Mouse (Mus musculus): ENCODE measurements around the gene Ing5. TPM values are rescaled to one million over a fixed set of nuclear protein-coding genes. Genes with fewer than 3 reads are reported as not detected.
A peak's percentile ranks its signal among the peaks of the same experiment; 100 is the strongest.
"Not testable (repeated sequence)": the region's sequence is repeated elsewhere in the genome, so short reads cannot be mapped to it uniquely, and the experiment has no call there.

Ing5 gene
- polyA plus RNA-seq, 1 experiment from 2014 or later = 30.7 TPM

GRCm38 (mm10) chr1:93823796-93824495 lies 20.2 kb downstream of the Ing5 start:
- 81% methylated on average over 3 of the region's 3 CpGs for WGBS
- H3K9me3 ChIP-seq = no peaks in the 10 kb centered on the region
- no peak for DNase-seq (ENCODE audit: extremely low spot score, low spot score)
- H3K27ac ChIP-seq = no peak overlapping the region
- no peaks in the 10 kb centered on the region for H3K27me3 ChIP-seq (ENCODE audit: poor library complexity, severe bottlenecking)
- H3K4me3 ChIP-seq = no peak overlapping the region; the same call in 1 of the 2 replicates
- H3K36me3 ChIP-seq (replicated peaks) = peaks cover 32% of the 10 kb centered on the region
- H3K4me1 ChIP-seq = peaks cover 20% of the 10 kb centered on the region

DNA sequence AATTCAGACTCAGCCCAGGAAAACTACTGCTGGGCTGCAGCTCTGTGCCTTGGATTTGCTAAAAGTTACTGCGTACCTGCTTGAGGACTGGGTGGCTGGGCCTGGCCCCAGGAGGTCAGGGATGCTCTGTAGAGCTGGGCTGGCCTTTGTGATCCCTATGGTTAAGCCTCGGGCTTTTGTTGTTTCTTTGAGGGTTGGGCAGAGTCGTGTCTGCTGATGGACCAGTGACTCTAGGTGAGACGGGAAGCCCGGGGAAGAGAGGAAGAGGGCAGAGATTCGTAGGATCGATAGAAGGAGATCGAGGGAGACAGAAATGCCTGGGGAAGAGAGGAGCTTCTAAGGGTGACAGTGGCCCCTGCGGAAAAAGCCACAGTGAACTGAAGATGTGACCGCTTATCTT lies 20.8 kb downstream of the Ing5 start, which contains the start of gene D2hgdh:
Gene D2hgdh, plus strand, starts transcription at position 301 of the 400 bp plus-strand sequence.
- no peak for DNase-seq (ENCODE audit: extremely low spot score, low spot score)
- H3K27ac ChIP-seq = peak within 1 kb of the TSS; percentile 88
- WGBS = 4% methylated on average over 10 of the region's 10 CpGs

GRCm38 (mm10) chr1:93825105-93825674 lies 21.4 kb downstream of the Ing5 start:
- no peaks in the 10 kb centered on the region for H3K27me3 ChIP-seq (ENCODE audit: poor library complexity, severe bottlenecking)
- H3K27ac ChIP-seq = peak overlapping the region; percentile 88
- H3K9me3 ChIP-seq = no peaks in the 10 kb centered on the region
- H3K4me1 ChIP-seq = peaks cover 20% of the 10 kb centered on the region
- H3K36me3 ChIP-seq (replicated peaks) = peaks cover 24% of the 10 kb centered on the region
- under 1% methylated on average over 30 of the region's 30 CpGs for WGBS
- peak; percentile 89 for DNase-seq (ENCODE audit: extremely low spot score, low spot score)
- H3K4me3 ChIP-seq = peak overlapping the region; percentile 62

More for the DNA sequence above, 20.8 kb downstream of the Ing5 start, which contains the start of gene D2hgdh:
- no peaks in the 10 kb centered on the region for H3K9me3 ChIP-seq
- H3K4me3 ChIP-seq = peak within 1 kb of the TSS; percentile 62
- H3K27me3 ChIP-seq (ENCODE audit: poor library complexity, severe bottlenecking) = no peaks in the 10 kb centered on the region
- peaks cover 20% of the 10 kb centered on the region for H3K4me1 ChIP-seq
- peaks cover 29% of the 10 kb centered on the region for H3K36me3 ChIP-seq (replicated peaks)

DNA sequence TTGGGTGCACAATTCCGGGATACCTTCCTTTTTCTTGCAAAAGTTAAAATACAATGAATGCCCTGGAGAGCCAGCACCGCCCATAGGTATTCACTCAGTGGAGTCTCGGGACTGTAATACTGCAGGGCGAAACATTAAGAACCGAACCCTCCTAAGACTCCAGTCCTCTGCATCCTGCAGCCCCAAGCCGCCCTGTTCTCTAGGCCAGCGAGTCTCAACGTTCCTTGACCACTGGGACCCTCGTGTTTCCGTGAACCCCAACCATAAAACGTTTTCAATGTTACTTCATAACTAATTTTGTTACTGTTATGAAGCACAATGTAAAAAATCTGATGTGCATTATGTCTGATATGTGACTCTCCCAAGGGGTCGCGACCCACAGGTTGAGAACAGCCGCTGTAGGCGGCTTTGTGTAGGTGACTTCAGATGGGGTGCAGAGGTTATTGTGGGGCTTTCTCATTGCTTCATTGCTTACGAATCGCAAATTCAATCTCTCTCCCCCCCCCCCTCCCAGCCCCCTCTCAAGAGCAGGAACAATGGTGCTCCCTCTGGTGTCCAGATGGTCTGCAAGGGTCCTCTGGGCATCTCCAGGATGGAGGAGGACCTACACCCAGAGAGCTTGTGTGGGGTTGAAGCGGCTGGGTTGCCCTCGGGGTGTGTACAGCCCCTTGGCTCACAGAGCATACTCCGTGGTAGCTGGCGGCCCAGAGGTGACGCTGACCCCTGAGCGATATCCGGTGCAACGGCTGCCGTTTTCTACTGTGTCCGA lies 22.2 kb downstream of the Ing5 start:
- Histone ChIP-seq H3K27me3 (ENCODE audit: poor library complexity, severe bottlenecking) (no peaks in the 10 kb centered on the region), H3K4me3 (peak overlapping the region; percentile 62), H3K4me1 (peaks cover 20% of the 10 kb centered on the region), H3K36me3 (replicated peaks) (peaks cover 16% of the 10 kb centered on the region), H3K9me3 (no peaks in the 10 kb centered on the region), H3K27ac (peak overlapping the region; percentile 88)
- 47% methylated on average over 27 of the region's 27 CpGs for WGBS
- no peak for DNase-seq (ENCODE audit: extremely low spot score, low spot score)

- Histone ChIP-seq H3K36me3 (replicated peaks) (peaks cover 11% of the 10 kb centered on the region), H3K27ac (peak overlapping the region; percentile 88; the same call in 1 of the 2 replicates), H3K4me1 (peaks cover 20% of the 10 kb centered on the region), H3K4me3 (peak overlapping the region; percentile 62), H3K9me3 (no peaks in the 10 kb centered on the region), H3K27me3 (ENCODE audit: poor library complexity, severe bottlenecking) (no peaks in the 10 kb centered on the region)
- no peak for DNase-seq (ENCODE audit: extremely low spot score, low spot score)
- 96% methylated on average over 9 of the region's 9 CpGs for WGBS
These were observed 22.7 kb downstream of the Ing5 start for GRCm38 (mm10) chr1:93826540-93826835.

DNA sequence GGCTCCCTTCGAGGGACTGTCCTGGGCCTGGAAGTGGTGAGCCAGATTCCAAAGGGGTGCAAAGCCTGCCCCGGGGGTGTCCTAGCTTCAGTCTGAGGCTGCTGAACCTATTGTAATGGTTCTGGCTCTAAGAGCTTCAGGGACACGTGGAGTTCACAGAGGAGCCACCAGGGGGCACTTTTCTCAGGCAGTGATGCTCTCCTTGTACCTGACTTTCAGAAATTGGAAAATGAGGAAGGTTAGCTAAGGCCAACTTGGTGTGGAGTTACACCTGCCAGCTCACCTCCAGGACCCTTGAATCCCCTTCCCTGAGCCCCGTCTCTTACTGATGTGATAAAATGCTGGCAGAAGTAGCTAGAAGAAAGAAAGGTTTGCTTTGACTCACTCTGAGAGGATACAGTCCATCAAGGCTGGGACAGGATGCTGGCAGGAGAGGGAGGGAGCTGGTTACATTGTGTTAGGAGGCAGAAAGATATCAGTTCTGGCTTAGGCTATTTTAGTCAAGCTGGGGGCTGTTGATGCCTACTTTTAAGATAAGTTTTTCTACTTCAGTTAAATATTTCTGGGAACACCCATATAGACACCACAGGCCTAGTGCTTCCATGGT lies 29.1 kb downstream of the Ing5 start:
- peaks cover 32% of the 10 kb centered on the region for H3K36me3 ChIP-seq (replicated peaks)
- not testable (repeated sequence) for H3K4me1 ChIP-seq; H3K9me3 ChIP-seq; DNase-seq (ENCODE audit: extremely low spot score, low spot score); H3K27me3 ChIP-seq (ENCODE audit: poor library complexity, severe bottlenecking); H3K27ac ChIP-seq; H3K4me3 ChIP-seq
- 66% methylated on average over 4 of the region's 4 CpGs for WGBS

DNA sequence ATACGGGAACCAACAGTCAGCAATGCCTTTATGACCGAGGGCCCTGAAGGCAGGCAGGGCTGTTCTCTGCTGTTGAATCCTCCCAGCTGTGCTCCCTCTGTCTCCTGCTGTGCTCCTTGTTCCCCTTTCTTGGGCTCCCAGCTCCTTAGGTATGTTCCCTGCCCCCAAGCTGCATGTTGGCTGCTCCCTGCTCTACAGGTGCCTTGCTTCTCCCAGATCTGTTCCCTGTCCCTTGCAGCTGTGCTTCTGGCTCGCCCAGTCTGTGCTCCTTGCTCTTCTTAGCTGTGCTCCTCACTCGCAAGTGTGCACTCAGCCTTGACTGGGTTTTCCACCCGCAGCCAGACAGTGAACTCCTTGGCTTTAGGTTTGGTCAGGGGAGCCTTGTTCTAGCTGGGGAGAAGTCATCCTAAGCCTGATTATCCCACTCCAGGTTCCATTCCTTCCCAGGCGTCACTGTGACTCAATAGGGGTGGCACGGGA lies 30.9 kb downstream of the Ing5 start:
- peaks cover 29% of the 10 kb centered on the region for H3K36me3 ChIP-seq (replicated peaks)

GRCm38 (mm10) chr1:93835211-93835610 lies 31.4 kb downstream of the Ing5 start:
- H3K9me3 ChIP-seq = no peaks in the 10 kb centered on the region
- peaks cover 29% of the 10 kb centered on the region for H3K36me3 ChIP-seq (replicated peaks)
- no peak for DNase-seq (ENCODE audit: extremely low spot score, low spot score)
- H3K27me3 ChIP-seq (ENCODE audit: poor library complexity, severe bottlenecking) = no peaks in the 10 kb centered on the region
- H3K4me3 ChIP-seq = no peak overlapping the region
- H3K4me1 ChIP-seq = no peaks in the 10 kb centered on the region
- 95% methylated on average over 4 of the region's 4 CpGs for WGBS
- H3K27ac ChIP-seq = no peak overlapping the region

More for the DNA sequence above, 30.9 kb downstream of the Ing5 start:
- no peak for DNase-seq (ENCODE audit: extremely low spot score, low spot score)
- Histone ChIP-seq H3K4me1 (no peaks in the 10 kb centered on the region), H3K27ac (no peak overlapping the region), H3K9me3 (no peaks in the 10 kb centered on the region), H3K27me3 (ENCODE audit: poor library complexity, severe bottlenecking) (no peaks in the 10 kb centered on the region), H3K4me3 (no peak overlapping the region)
- WGBS = 93% methylated on average over 7 of the region's 7 CpGs

DNA sequence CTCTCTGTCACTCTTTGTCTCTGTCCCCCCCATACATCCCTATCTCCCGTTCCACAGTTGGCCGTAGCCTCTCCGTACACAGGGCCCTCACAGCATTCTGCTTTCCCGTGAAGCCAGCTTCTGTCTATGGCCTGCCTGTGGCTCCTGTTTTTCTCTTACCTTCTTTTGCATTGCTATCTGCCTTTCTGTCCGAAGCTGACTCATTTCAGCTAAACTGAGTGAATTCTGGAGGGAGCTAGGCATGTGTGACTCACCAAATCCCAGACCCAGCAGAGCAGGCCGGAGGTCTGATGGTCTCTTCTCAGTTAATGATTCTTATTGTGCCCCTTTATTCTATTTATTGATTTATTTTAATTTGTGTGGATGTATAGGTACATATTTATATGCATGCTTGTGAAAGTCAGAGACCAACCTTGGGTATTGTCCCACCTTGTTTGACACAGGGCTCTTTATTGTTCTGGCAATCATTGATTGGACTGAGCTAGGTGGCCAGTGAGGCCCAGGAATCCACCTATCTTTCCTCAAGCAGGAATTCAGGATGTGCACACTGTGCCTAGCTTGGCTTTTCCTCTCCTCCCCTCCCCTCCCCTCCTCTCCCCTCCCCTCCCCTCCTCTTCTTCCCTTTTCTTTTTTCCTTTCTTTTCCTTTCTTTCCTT lies 32.2 kb downstream of the Ing5 start:
- Histone ChIP-seq H3K9me3 (no peaks in the 10 kb centered on the region), H3K27ac (no peak overlapping the region), H3K36me3 (replicated peaks) (peaks cover 29% of the 10 kb centered on the region), H3K4me3 (no peak overlapping the region), H3K27me3 (ENCODE audit: poor library complexity, severe bottlenecking) (no peaks in the 10 kb centered on the region), H3K4me1 (no peaks in the 10 kb centered on the region)
- DNase-seq (ENCODE audit: extremely low spot score, low spot score) = no peak
- 94% methylated on average over 6 of the region's 6 CpGs for WGBS

DNA sequence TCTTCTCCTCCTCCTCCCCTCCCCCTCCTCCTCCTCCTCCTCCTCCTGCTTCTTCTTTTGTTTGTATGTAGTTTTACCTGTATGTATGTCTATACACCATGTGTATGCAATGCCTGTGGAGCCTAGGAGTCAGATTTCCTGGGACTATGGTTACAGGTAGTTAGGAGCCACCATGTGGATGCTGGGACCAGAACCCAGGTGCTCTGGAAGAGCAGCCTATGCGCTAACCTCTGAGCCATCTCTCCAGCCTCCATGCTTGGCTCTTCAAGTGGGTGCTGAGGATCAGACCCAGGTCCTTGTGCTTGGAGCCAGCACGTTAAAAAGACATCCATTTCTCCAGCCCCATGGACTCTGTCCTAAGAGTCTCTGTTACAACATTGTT lies 32.8 kb downstream of the Ing5 start:
- H3K4me1 ChIP-seq = no peaks in the 10 kb centered on the region
- DNase-seq (ENCODE audit: extremely low spot score, low spot score) = no peak
- no peak overlapping the region for H3K27ac ChIP-seq
- H3K27me3 ChIP-seq (ENCODE audit: poor library complexity, severe bottlenecking) = no peaks in the 10 kb centered on the region
- no peak overlapping the region for H3K4me3 ChIP-seq
- 90% methylated on average over 2 of the region's 2 CpGs for WGBS
- H3K36me3 ChIP-seq (replicated peaks) = peaks cover 29% of the 10 kb centered on the region
- no peaks in the 10 kb centered on the region for H3K9me3 ChIP-seq

GRCm38 (mm10) chr1:93837335-93837734 lies 33.6 kb downstream of the Ing5 start:
- WGBS = 95% methylated on average over 8 of the region's 8 CpGs
- H3K27ac ChIP-seq = no peak overlapping the region

GRCm38 (mm10) chr1:93838569-93838968 lies 34.8 kb downstream of the Ing5 start:
- not testable (repeated sequence) for H3K9me3 ChIP-seq; DNase-seq (ENCODE audit: extremely low spot score, low spot score); H3K27ac ChIP-seq; H3K4me3 ChIP-seq; H3K4me1 ChIP-seq; H3K27me3 ChIP-seq (ENCODE audit: poor library complexity, severe bottlenecking)
- H3K36me3 ChIP-seq (replicated peaks) = peaks cover 29% of the 10 kb centered on the region
- 91% methylated on average over 8 of the region's 8 CpGs for WGBS

More at GRCm38 (mm10) chr1:93837335-93837734, 33.6 kb downstream of the Ing5 start:
- Histone ChIP-seq H3K36me3 (replicated peaks) (peaks cover 29% of the 10 kb centered on the region), H3K4me3 (no peak overlapping the region), H3K9me3 (no peaks in the 10 kb centered on the region), H3K4me1 (no peaks in the 10 kb centered on the region), H3K27me3 (ENCODE audit: poor library complexity, severe bottlenecking) (no peaks in the 10 kb centered on the region)
- DNase-seq (ENCODE audit: extremely low spot score, low spot score) = no peak

All from forebrain, embryonic 10.5 days (tissue).